Mouse (Mus musculus) limb, embryonic 11.5 days (tissue): ENCODE measurements around the gene Trim7. TPM values are rescaled to one million over a fixed set of nuclear protein-coding genes. Genes with fewer than 3 reads are reported as not detected.

ENCODE experiments used
- ATAC-seq: fragments of 200-750 bp; cut with Nextera tagmentation; 2 replicates; pipeline ENCODE4 v1.8.0; 2017; ENCODE audit warnings: low read depth; ENCODE audit not compliant: insufficient number of reproducible peaks, low FRiP score, low TSS enrichment
- DNase-seq: peaks from one replicate; pipeline ENCODE4 v3.0.0-alpha.2; 2015; ENCODE audit warnings: low spot score
- H3K27ac ChIP-seq: fragments of 300-500 bp; sonication (generic); replicated peaks from 2 replicates; pipeline ENCODE4 v1.5.1; 2014; ENCODE audit warnings: low read depth, mild to moderate bottlenecking, low read length
- H3K27me3 ChIP-seq: fragments of 300-500 bp; sonication (generic); 2 replicates; pipeline ENCODE4 v1.6.1; 2014; ENCODE audit warnings: mild to moderate bottlenecking, low read length, mixed read lengths; ENCODE audit not compliant: control insufficient read depth, insufficient read depth
- H3K36me3 ChIP-seq: fragments of 300-500 bp; sonication (generic); 2 replicates; pipeline ENCODE4 v1.6.1; 2014; ENCODE audit warnings: mild to moderate bottlenecking, low read length, moderate library complexity, mixed read lengths; ENCODE audit not compliant: control insufficient read depth, insufficient read depth
- H3K4me1 ChIP-seq: fragments of 300-500 bp; sonication (generic); 2 replicates; pipeline ENCODE4 v1.6.1; 2014; ENCODE audit warnings: low read length, mixed read lengths; ENCODE audit not compliant: control insufficient read depth, insufficient read depth
- H3K4me2 ChIP-seq: fragments of 300-500 bp; sonication (generic); 2 replicates; pipeline ENCODE4 v1.6.1; 2014; ENCODE audit warnings: low read depth, mild to moderate bottlenecking, moderate library complexity; ENCODE audit not compliant: severe bottlenecking
- H3K4me3 ChIP-seq: fragments of 300-500 bp; sonication (generic); 2 replicates; pipeline ENCODE4 v1.5.1; 2014; ENCODE audit warnings: low read depth, low read length
- H3K9ac ChIP-seq: fragments of 300-500 bp; sonication (generic); 2 replicates; pipeline ENCODE4 v1.6.1; 2014; ENCODE audit warnings: mild to moderate bottlenecking, low read length
- H3K9me3 ChIP-seq: fragments of 300-500 bp; sonication (generic); 2 replicates; pipeline ENCODE4 v1.6.1; 2016; ENCODE audit warnings: low read length; ENCODE audit not compliant: control insufficient read depth
- WGBS: fragments of 180-500 bp; shearing (Covaris S2); extraction: QIAGEN DNeasy Blood & Tissue Kit; methylation state at CpG from one replicate; pipeline ENCODE4 v1.1.7; 2014; 5-methylcytosine and 5-hydroxymethylcytosine counted together
- polyA plus RNA-seq: library from polyadenylated mRNA; unstranded; fragments of >200 nt; fragmentation: Nextera tagmentation; extraction: Ambion mirVana; gene quantifications from 2 replicates; pipeline ENCODE4 v1.2.1, GENCODE M21; 2014

Gene Trim7
- polyA plus RNA-seq, 1 experiment from 2014 or later = 0.25 TPM

DNA sequence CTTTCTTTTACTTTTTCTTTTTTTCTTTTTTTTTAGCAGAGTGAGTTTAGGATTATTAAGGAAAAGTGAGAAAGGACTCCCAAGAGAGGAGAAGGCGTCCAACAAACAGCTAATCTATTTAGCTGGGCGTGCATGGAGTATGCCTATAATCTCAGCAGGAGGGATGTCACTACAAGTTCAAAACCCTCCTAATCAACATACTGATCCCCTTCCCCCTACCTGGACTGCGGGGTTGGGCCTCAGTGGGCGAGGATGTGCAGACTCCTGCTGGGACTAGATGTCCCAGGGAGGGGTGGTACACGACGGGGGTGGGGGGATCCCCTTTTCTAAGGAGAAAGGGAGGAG, 784 bp downstream of the Trim7 start:
- ATAC-seq = no peak
- Histone ChIP-seq H3K9me3 (no peaks in the 10 kb centered on the region), H3K9ac (peak overlapping the region; percentile 37), H3K4me2 (peak overlapping the region; percentile 46), H3K27ac (no peak overlapping the region), H3K27me3 (0 out of 2 replicates have a peak, but pooled peaks cover 4% of the 10 kb centered on the region), H3K36me3 (no peaks in the 10 kb centered on the region), H3K4me1 (no peaks in the 10 kb centered on the region), H3K4me3 (peak overlapping the region; percentile 38)
- WGBS = 0% methylated on average over 6 of the region's 6 CpGs
- DNase-seq = peak; percentile 40

DNA sequence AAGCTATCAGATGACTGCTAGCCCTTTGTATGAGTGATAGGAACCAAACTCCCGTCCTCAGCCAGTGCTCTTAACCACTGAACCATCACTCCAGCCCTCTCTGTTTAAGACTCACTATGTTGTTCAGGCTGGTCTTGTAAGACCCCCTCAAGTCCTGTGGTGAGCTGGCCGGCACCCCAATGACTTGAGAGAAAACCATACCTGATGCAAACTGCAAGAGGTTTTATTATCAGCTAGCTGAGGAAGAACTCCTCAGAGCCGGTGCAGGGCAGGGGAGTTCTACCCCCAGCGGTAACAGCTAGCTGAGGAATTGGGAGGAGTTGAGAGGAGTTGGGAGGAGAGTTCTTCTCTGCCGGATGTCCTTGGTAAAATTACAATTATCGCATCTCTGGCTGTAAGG, 2.0 kb downstream of the Trim7 start:
- Histone ChIP-seq H3K4me3 (no peak overlapping the region), H3K27me3 (0 out of 2 replicates have a peak, but pooled peaks cover 4% of the 10 kb centered on the region), H3K9me3 (no peaks in the 10 kb centered on the region), H3K27ac (no peak overlapping the region), H3K4me1 (no peaks in the 10 kb centered on the region), H3K4me2 (no peak overlapping the region), H3K9ac (no peak overlapping the region), H3K36me3 (no peaks in the 10 kb centered on the region)
- DNase-seq (no peak), ATAC-seq (no peak)
- WGBS = 81% methylated on average over 6 of the region's 6 CpGs

DNA sequence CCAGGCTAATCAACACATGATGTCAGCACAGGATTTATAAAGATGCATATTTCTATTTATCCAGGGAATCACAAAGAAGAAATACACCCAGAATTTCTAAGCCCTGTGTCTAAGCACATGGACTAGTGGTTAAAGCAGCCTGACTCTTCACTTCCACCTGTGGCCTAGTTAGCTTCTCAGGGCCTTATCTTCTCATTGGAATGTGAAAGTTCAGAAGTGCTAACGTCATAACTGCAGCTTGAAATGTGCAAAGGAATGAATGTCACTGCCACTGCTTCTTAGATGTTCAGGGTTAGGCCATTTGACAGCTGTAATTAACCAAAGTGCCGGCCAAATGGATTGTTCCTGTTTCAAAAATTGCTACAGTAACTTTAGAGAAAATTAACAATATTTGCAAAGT, 4.3 kb downstream of the Trim7 start:
- H3K36me3 ChIP-seq = no peaks in the 10 kb centered on the region
- no peak overlapping the region for H3K27ac ChIP-seq
- WGBS = 68% methylated on average over 2 of the region's 2 CpGs
- no peak overlapping the region for H3K4me2 ChIP-seq
- H3K27me3 ChIP-seq = no peaks in the 10 kb centered on the region
- H3K9ac ChIP-seq = no peak overlapping the region
- H3K4me3 ChIP-seq = no peak overlapping the region
- no peaks in the 10 kb centered on the region for H3K4me1 ChIP-seq
- ATAC-seq (no peak), DNase-seq (no peak)
- H3K9me3 ChIP-seq = no peaks in the 10 kb centered on the region

DNA sequence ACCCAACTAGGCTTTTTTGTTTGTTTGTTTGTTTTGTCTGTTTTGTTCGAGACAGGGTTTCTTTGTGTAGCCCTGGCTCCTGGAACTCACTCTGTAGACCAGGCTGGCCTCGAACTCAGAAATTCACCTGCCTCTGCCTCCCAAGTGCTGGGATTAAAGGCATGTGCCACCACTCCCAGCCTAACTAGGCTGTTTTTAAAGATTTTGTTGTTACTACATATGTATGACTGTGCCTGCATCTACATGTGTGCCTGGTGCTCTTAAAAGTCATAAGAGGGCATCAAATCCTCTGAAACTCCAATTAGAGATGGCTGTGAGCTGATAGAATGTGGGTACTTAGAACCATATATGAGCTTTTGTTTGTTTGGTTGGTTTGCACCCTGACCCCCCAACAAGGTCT, 5.3 kb downstream of the Trim7 start:
- Histone ChIP-seq H3K9me3 (no peaks in the 10 kb centered on the region), H3K27ac (no peak overlapping the region), H3K4me1 (no peaks in the 10 kb centered on the region), H3K36me3 (no peaks in the 10 kb centered on the region), H3K4me3 (no peak overlapping the region), H3K4me2 (no peak overlapping the region), H3K27me3 (peaks cover under 1% of the 10 kb centered on the region), H3K9ac (no peak overlapping the region)
- WGBS = 81% methylated on average over 2 of the region's 2 CpGs
- ATAC-seq (no peak), DNase-seq (no peak)

DNA sequence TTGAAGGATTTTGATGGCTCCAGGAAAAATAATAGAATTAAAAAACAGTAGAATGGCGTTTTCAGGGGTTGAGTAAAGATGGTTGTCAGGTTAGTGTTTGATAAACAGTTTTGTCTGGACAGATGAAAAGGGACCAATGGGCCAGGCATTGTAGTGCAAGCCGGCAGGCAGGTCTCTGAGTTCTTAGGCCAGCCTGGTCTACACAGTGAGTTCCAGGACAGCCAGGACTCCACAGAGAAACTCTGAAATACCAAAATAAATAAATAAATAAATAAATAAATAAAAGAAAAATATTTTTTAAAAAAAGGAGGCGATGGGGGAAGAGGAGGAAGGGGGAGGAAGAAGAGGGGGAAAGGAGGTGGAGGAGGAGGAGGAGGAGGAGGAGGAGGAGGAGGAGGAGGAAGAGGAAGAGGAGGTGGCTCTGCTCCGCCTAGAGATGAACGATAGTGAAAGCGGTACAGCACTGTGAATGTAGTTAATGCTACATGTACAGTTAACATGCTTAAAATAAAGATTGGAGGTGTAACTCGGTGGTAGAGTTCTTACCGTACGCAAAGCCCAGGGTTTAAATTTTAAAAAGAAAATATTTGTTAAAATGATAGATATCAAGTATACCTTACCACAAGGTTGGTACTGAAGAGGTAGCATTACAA, 7.3 kb downstream of the Trim7 start:
- H3K9ac ChIP-seq = no peak overlapping the region

DNA sequence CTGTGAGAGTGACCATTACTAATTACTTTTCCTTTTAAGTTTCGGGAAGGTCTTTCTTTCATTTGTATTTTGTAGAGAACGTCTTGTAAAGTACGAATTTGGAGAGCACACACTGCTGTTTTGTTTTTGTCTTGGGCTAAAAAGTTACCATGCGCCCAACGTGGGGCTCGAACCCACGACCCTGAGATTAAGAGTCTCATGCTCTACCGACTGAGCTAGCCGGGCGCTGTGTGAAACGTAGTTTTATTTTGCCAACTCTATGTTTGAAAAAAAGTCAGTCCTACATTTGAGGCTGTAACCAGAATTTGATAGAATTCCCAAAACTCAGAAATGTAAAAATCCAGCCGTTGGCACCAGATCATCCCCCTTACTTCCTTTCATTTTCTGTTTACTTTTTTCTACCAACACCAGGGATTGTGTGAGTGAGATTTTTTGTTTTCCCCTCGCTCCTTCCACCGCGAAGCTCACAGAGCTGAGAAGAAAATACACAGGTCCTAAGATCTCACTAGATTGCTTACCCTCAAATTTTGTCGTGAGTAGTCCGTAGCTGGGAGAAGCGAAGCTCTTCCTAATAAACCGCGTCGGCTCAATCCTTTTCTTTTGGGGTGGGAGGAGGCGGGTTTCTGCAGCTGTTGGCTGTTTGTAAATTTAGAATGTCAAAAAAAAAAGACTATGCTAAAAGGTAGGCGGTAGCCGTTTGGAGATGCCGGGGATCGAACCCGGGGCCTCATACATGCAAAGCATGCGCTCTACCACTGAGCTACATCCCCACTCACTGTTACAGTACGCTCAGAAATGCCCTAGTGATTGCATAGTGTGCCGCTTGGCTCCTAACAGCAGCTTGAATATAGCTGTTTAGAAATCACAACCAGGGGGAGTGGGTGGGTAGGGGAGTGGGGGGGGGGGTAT, 8.0 kb downstream of the Trim7 start:
- Histone ChIP-seq H3K27ac (no peak overlapping the region), H3K4me1 (no peaks in the 10 kb centered on the region), H3K27me3 (peaks cover 5% of the 10 kb centered on the region), H3K9ac (no peak overlapping the region), H3K36me3 (no peaks in the 10 kb centered on the region), H3K4me3 (peak overlapping the region; percentile 55), H3K9me3 (no peaks in the 10 kb centered on the region), H3K4me2 (peak overlapping the region; percentile 54)
- DNase-seq (peak; percentile 97), ATAC-seq (peak; percentile 87)
- WGBS = under 1% methylated on average over 30 of the region's 30 CpGs

More for the DNA sequence above, 7.3 kb downstream of the Trim7 start:
- Histone ChIP-seq H3K4me2 (peak overlapping the region; percentile 22), H3K9me3 (no peaks in the 10 kb centered on the region), H3K4me3 (peak overlapping the region; percentile 55; the same call in 1 of the 2 replicates), H3K4me1 (no peaks in the 10 kb centered on the region), H3K36me3 (no peaks in the 10 kb centered on the region), H3K27ac (no peak overlapping the region), H3K27me3 (peaks cover 5% of the 10 kb centered on the region)
- 48% methylated on average over 8 of the region's 9 CpGs for WGBS
- DNase-seq (no peak), ATAC-seq (no peak)

DNA sequence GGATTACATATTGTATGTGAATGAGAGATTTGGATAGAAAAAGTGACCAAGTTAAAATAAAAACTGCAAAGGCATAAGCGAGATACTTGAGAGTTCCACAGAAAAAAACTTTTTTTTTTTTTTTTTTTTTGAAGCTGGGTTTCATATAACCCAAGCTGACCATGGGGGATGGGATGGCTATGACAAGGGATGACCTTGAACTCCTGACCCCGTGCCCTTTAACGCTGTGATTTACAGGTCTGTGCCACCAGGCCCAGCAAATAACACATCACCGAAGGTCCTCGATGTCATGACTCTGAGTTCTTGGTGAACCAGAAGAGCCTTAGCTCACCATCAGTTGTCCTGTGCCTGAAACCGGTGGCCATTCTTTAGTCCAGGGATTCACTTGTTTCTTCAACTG, 10.0 kb downstream of the Trim7 start:
- Histone ChIP-seq H3K4me3 (no peak overlapping the region), H3K27me3 (peaks cover 5% of the 10 kb centered on the region), H3K9me3 (no peaks in the 10 kb centered on the region), H3K9ac (no peak overlapping the region), H3K4me1 (no peaks in the 10 kb centered on the region), H3K27ac (no peak overlapping the region), H3K4me2 (no peak overlapping the region), H3K36me3 (no peaks in the 10 kb centered on the region)
- DNase-seq = no peak
- no peak for ATAC-seq
- 68% methylated on average over 6 of the region's 6 CpGs for whole genome bisulfite sequencing

DNA sequence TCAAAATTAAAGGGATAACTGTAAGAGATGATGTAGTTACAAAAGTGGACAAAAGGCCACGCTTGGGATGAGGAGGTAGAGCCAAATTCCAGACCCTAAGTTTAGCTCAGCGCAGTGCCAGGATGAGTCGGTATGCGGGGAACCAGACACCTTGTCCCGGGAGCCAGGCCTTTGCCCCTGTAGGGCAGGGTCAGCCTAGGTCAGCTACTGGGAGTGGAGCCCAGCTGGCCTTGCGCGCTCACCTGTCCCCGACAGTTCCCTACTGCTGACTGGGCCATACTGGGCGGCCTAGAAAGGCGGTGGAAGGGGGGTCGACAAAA, 11.0 kb downstream of the Trim7 start:
- ATAC-seq (no peak), DNase-seq (no peak)
- Histone ChIP-seq H3K4me3 (peak overlapping the region; percentile 91), H3K4me2 (peak overlapping the region; percentile 95), H3K9me3 (no peaks in the 10 kb centered on the region), H3K36me3 (no peaks in the 10 kb centered on the region), H3K27me3 (peaks cover 5% of the 10 kb centered on the region), H3K4me1 (no peaks in the 10 kb centered on the region), H3K27ac (no peak overlapping the region), H3K9ac (no peak overlapping the region)
- 8% methylated on average over 11 of the region's 11 CpGs for WGBS
